Mouse (Mus musculus) liver, adult (tissue): ENCODE results near the gene Stx16.
A peak's percentile ranks its signal among the peaks of the same experiment; 100 is the strongest.

Experiments
- GATA4 ChIP-seq: IDR thresholded peaks from 2 replicates; pipeline ENCODE4 v1.6.1; 2014; ENCODE audit warnings: mild to moderate bottlenecking, low read length; ENCODE audit not compliant: insufficient replicate concordance

The Stx16 gene

GRCm38 (mm10) chr2:174075673-174076432 lies at the start of gene Stx16:
Stx16 (plus strand) TSS chr2:174076308.
- TF ChIP-seq GATA4, result peak; percentile 59; the same call in 1 of the 2 replicates

GRCm38 (mm10) chr2:174026406-174026805 lies 49.7 kb upstream of the Stx16 start:
- TF ChIP-seq GATA4, result no peak

GRCm38 (mm10) chr2:174033257-174033800 lies 42.8 kb upstream of the Stx16 start:
- TF ChIP-seq GATA4, result no peak

GRCm38 (mm10) chr2:174047656-174048055 lies 28.5 kb upstream of the Stx16 start:
- TF ChIP-seq GATA4, result no peak

GRCm38 (mm10) chr2:174049481-174050338 lies 26.4 kb upstream of the Stx16 start:
- TF ChIP-seq GATA4, result no peak

GRCm38 (mm10) chr2:174050339-174050685 lies 25.8 kb upstream of the Stx16 start:
- no peak for TF ChIP-seq GATA4

GRCm38 (mm10) chr2:174051081-174051481 lies 25.0 kb upstream of the Stx16 start:
- no peak for TF ChIP-seq GATA4

- TF ChIP-seq GATA4, result no peak
Observed at GRCm38 (mm10) chr2:174054496-174054895, 21.6 kb upstream of the Stx16 start.

GRCm38 (mm10) chr2:174057730-174058129 lies 18.4 kb upstream of the Stx16 start:
- no peak for TF ChIP-seq GATA4

- TF ChIP-seq GATA4, result no peak
Observed at GRCm38 (mm10) chr2:174058316-174058939, 17.7 kb upstream of the Stx16 start.

GRCm38 (mm10) chr2:174059591-174060385 lies 16.3 kb upstream of the Stx16 start:
- TF ChIP-seq GATA4, result no peak

GRCm38 (mm10) chr2:174061219-174061618 lies 14.9 kb upstream of the Stx16 start:
- TF ChIP-seq GATA4, result no peak

GRCm38 (mm10) chr2:174063074-174063473 lies 13.0 kb upstream of the Stx16 start:
- no peak for TF ChIP-seq GATA4

- no peak for TF ChIP-seq GATA4
Observed at GRCm38 (mm10) chr2:174063527-174064211, 12.4 kb upstream of the Stx16 start.
